Mouse (Mus musculus): ENCODE results near the gene Hist1h2bc.

- TF ChIP-seq CTCF (IDR thresholded peaks at IDR 0.05; ENCODE audit: low read depth) = no peak
- TF ChIP-seq EP300 (IDR thresholded peaks at IDR 0.05; ENCODE audit: low read depth) = no peak
Observed at GRCm38 (mm10) chr13:23687181-23687580, 3.2 kb downstream of the Hist1h2bc start.

Measured in liver, postnatal 0 days (tissue).